Mouse (Mus musculus) A20 (cell line): ENCODE results near the gene Bag5.
A peak's percentile ranks its signal among the peaks of the same experiment; 100 is the strongest.
"Not testable (repeated sequence)": the region's sequence is repeated elsewhere in the genome, so short reads cannot be mapped to it uniquely, and the experiment has no call there.

ENCODE experiments used
- DNase-seq: peaks from one replicate; pipeline ENCODE4 v3.0.0-alpha.2; 2011; ENCODE audit warnings: low read depth, low spot score

The Bag5 gene

DNA sequence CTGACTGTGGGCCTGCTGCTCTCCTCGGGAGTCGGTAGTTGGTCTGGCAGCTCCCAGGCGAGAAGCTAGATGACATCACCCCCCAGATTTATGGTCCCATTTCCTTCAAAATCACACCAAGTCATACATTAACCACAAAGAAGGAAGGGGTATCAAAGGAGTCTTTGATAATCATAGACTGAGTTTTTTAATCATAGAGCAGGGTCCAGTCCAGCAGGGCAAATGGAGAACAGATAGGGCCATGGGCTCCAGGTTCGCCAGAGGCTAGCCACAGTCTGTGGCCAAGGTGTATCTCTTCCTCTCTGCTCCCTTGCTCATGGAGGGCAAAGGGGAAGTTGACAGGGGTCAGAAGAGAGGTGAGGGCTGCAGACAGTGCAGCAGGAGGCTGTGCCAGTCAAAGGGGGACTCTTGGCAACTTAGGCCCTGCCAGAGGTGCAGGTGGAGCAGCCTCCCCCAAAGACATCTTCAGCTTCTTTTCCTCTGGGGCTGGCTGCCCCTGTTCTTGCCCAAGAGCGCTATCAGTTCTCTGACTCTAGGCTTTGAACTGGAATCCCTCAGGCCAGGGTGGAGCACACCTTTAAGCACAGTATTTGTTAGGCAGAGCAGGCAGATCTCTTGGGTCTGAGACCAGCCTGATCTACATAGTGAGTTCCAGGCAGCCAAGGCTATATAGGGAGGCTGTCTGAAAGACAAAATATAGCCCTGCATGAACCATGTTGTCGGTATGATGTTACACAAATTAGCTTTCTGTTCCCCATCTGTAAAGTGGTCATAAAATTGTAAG, 37.1 kb downstream of the Bag5 start:
- peak; percentile 65 for DNase-seq

DNA sequence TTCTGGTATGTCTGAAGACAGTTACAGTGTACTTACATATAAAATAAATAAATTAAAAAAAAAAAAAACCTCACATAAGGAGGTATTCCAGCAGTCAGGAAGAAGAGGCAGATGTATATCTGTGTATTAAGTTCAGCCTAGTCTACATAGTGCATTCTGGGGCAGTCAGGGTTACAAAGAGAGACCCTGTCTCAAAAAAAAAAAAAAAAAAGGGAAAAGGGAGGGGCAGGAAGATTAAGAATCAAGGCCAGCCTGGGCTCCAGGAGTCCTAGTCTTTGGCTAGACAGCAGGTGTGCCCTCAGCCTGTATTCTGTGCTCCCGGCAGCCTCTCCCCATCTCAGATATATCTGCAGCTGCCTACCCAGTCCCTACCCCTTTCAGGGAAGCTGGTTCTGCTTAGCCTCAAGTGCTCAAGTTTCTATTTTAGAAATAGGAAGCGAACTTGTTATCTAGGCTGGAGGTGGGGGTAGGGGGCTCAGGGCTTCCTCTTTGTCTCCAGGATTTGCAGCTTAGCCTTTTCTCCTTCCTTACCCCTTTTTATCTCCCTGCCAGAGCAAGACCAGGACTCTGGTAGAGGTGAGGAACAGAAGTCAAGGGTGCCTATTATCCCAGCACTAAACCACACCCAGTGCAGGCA, 38.1 kb downstream of the Bag5 start:
- DNase-seq = peak; percentile 69

DNA sequence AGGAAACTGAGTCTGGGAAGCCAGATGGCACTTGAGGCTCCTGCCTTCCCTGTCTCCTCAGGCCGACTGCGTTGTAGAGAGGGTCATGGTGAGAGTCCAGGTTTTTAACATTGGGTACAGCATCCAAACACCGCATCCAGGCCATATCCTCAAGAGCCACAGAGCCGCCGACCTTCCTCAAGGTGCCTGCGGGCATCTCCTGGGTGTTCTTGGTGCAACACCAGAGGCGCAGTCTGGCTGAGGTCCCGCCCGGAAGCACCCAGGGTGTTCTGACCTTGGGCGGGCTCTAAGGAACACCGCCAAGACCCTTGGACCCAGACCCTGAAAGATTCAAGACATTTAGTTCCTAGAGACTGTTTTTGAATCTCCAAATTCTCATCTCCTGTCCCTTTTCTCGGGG, 40.5 kb downstream of the Bag5 start:
- DNase-seq = no peak

DNA sequence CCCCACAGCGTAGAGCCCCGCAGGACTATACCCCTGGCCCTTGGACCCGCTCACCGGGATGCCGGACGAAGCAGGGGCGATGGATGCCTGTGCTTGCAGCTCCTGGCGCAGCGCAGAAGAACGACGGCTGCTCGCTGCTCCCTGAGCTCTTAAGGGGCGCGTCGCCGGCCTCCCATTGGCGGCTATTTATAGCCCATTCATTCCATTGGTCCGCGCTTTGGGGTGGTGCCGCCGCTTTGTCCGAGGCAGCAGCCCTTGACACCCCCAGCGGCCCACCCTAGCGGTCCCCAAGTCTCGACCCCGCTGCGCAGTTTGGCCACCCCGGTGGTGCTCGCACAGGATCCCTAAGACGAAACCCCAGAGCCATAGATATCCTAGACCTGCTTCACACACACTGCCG, 40.9 kb downstream of the Bag5 start, which contains the start of gene Ckb:
TSS of gene Ckb (minus strand) at position 163 of the 400 bp plus-strand sequence.
- no peak for DNase-seq

DNA sequence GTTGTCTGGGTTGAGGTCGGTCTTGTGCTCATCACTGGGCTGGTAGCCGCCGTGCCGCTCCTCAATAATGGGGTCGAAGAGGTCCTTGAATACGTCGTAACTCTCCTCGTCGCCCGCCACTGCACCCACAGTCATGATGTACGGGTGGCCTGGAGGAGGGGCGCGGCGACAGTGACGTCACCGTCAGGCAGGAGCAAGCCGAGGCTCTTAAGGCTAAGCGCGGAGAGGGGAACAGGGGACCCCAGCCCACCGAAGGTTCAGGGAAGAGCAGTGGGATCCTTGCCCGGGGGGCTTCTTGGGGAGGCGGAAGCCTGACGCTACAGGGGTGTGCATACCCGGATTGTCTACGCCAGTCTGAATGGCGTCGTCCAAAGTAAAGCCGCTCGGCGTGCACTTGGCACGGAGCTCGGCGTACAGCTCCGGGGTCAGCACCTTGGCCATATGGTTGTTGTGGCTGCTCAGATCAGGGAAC, 41.6 kb downstream of the Bag5 start:
- DNase-seq = no peak

DNA sequence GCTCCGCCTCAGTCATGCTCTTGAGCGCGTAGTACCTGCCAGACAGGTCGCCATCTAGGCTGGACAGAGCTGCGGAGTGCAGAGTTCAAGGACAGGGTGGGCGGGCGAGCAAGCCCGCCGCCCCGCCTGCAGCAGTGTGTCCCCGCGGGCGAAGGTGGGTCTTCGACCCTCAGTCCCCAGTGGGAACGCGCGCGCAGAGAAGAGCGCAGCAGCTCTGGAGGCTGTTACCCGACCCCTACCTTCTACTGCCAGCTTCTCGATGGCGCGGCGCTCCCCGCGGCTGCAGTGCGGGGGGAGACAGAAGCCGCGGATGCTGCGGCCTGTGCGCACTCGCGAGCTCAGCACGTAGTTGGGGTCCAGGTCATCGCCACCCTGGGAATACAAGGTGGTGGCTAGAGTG, 42.1 kb downstream of the Bag5 start:
- DNase-seq = no peak

DNA sequence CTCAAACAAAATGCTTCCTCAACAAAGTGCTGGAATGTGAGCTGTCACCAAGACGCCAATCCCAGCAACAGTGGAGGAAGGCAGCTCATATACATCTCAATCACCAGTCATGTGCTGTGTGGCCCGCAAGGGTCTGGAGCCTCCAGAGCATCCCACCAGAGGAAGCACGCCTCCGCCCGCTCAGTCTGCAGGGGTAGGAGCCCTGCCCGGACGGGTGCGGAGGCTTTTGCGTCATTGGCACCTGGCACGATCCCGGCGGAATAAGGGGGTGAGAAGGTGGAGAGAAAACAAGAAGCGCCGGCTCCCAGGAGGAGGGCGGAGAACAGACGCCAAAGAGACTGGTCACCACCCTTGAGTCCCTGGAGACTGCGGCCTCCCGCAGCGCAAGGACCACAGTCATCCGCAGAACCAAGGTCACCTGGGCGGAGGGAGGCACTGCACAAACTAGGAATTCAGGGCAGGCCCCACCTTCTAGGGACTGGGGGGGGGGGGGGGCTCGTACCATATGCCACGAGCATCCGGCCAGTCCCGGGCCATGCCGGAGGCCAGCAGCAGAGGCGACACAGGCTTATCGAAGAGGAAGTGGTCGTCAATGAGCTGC, 42.6 kb downstream of the Bag5 start:
- no peak for DNase-seq

DNA sequence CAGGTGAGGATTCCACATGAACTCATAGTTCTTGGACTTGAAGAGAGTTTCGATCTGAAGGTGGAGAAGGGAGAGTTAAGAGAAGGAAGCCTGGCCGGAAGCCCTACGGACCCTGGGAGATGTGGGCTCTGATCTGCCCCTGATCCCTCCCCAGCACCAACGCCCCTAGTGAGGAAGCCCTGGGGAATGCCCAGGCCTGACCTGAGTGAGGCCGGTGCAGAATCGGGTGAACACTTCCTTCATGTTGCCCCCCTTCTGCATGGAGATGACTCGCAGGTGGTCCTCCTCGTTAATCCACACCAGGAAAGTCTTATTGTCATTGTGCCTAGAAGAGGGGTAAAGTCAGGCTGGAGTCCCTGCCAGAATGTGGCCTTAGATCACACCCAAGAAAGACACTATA, 43.1 kb downstream of the Bag5 start:
- no peak for DNase-seq

DNA sequence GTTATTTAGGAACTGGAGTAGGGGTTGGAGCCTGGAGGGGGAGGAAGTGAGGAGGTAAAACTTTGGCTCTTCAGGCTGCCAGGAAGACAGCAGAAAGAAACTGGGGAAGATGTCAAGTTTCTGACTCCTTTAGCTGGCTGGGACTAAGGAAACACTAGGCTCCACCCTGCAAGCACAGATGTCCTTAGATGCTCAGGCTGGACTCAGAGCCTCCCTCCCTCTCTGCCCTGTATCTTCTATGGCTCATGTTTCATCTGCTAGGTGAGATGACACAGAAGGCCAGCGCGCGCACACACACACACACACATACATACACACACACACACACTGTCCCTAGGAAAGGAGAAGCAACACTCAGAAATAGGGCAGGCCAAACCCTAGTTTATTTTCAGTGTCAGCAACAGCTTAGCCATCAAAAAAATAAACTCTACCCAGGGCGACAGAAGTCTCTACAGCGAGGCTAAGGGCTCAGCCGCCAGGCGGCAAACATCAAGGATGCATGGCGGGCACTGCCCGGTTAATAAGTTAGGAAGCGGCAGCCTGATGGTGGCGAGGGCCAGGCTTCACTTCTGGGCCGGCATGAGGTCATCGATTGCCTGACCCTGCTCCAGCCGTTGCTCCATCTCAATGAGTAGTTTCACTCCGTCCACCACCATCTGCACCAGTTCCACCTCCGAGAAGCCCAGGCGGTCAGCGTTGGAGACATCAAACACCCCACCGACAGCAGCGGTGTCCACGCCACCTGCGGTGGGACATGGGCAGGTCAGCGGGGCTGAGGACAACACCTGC, 43.9 kb downstream of the Bag5 start:
- DNase-seq = peak; percentile 42

DNA sequence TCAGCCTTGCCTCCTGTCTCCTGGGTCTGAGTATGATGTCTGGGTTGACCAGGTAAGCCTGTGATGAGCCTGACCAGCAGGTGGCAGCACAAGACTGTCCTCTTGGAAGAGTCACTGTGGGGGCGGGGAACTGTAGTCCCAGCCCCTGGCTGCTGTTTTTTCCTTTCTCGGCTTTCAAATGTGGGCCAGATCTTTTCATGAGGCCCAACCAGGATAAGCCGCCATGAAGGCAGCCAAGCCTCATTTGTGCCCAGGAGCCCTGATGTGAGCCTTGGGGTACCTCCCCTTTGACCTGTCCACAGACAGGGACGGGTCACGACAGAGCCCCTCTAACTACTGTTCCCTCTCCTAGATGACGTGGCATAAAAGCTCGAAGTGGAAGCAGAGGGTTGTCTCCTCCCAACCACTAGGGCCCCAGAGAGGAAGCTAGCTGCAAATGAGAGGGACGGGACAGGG, 44.6 kb downstream of the Bag5 start:
- peak; percentile 91 for DNase-seq

DNA sequence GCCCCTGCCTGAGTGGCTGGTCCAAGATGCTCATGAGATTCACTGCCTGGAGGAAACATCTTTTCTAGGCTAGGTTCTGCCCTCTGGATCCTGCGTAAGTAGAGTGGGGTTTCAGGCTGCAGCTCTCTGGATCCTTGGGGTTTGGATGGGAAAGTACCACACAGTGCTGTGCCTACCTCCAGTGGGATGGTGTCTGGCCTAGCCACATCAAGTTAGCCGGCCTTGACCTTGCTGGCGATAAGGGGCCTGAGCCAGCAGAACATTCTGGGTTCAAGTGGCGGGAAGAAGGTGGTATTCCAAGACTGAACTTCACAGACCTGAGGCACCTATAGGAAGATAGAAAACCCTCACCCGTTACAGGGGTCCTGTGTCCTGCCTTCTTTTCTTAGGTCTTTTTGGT, 45.6 kb downstream of the Bag5 start:
- no peak for DNase-seq

DNA sequence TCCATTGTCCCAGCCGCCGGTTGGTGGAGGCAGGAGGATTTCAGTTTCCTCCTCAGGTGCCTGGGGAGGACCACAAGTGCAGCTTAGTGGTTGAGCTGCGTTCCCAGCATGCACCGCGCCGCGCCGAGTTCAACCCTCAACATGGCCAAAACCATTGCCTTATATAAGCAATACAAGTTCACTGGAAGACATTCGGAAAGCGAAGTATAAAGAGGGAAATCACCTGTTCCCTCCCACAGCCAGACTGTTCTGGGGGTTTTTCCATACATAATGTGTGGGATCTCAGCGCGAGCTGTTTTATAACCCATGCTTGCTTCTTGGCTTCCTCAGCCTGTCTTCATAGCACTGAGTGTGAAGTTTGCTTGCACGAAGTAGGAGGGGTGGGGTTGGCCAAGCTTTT, 46.7 kb downstream of the Bag5 start:
- no peak for DNase-seq

DNA sequence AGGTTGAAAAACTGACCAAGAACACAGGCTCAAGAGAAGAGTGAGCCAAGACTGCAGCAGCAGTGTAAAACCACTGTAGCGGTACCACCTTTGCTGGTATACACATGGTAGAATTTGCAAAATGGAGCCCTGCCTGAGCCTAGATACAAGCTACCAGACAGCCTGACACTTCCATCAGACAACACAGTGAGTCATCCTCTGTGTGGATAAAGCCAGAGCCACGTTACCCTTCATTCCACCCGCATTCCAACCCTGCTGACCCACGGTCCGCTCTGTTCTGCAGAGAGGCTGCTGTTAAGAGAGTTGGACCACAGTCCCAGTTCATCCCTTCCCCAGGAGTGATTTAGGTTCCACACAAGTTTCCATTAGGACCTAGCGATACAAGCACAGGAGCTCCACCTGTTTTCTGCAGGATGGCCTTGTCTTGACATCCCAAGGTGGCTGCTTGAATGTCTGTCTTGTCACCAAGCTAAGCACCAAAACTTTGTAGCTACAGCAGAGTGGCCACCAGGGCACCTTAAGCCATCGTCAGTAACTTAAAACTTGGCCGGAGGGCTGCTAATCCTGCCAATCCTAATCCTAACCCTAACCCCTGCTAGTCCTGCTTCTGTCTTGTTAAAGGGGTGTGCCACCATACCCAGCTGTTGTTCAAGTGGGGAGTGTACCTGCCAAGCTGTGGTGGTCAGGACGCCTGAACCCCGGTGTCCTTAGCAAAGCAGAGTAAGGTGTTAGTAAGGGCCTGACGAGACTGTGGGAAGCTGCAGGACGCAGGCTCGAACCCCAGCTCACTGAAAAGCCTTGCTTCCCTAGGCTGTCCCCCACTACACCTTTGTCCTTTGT, 47.8 kb downstream of the Bag5 start:
- DNase-seq = no peak

DNA sequence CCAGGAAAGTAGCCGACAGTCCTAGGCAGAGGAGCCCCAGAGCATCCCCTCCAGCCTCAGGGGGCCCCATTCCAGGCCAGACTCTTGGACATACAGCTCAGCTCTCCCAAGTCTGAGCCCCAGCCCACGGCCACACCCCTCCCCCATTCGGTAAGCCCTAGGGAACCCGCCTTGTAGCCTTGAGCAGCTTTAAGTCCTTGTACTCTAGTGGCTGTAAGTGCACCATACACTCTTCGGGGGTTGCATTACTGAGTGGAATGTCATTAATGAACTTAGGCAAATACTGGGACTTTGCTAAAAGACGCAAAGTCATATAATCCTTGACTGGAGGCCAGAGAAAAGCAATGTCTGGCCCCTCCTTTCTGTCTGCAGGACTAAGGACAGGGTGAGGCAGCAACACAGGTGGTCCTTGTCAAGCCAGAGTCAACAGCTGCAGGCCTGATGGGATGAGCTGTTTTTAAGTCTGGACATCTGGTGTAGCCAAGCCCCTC, 48.9 kb downstream of the Bag5 start:
- no peak for DNase-seq

DNA sequence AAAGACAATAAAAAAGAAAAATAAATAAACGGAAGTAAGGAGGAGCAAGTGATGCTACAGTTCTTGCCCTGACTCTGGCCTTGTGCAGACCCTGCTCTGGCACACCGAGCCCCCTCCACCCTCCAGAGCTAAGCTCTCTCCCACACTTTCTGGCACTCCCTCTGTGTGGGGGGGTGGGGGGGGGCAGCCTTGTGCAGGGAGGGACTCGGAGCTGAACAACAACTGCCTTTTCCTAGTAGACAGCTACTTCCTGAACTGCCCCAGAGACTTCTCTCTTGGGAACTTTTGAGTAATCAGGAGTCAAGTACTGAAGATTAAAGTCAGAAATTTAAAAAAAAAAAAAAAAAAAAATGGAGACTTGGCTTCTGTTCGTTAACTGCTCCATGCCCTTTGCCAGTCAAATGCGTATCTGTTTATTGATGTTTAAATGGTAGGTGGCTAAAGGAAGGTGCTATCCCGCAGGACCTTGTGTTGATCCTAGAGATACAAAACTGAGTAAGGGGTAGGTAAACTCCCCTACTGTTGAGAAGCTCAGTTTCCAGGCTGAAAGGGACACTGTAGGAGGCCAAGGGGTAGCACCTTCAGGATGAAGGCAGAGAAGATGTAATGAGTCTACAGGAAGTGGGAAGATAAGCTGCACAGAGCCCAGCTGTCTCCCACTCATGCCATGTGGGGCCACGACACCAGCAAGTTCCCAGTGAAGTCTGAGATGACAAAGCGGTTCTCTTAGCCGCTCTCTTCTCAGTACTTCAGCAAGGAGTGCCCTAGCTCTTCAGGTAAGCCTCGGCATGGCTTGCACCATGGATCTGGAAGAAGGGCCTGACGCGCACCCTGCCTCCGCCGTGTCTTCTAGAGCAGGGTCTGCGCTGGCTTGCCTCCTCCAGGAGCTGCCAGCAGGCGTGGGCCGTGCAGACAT, 49.6 kb downstream of the Bag5 start:
- DNase-seq = no peak

DNA sequence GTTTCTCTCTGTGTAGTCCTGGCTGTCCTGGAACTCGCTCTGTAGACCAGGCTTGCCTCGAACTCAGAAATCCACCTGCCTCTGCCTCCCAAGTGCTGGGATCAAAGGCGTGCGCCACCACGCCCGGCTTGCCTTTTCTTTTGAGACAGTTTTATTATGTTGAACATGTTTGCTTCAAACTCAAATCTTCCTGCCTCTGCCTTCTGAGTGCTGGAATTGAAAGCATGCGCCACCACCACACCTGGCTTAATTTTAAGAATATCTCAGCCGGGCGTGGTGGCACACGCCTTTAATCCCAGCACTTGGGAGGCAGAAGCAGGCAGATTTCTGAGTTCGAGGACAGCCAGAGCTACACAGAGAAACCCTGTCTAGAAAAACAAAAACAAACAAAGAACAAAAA, 51.5 kb downstream of the Bag5 start:
- not testable (repeated sequence) for DNase-seq

DNA sequence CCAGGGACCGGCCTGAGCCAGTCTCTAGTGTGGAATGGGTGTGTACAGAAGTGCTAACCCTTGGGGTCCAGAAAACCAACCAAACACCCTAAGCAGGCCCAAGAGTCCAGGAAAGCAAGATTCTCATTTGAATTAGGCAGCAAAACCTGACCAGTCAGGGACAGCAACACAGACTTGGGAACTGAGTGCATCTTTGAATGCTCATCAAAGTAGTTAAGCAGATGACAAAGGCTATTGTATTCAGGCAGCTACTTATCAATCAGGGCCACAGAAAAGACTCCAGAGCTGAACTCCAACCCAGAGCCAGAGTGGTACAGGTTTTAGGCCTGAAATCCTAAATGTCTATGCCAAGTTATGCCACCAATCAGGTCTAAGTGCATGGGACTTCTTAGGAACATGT, 52.4 kb downstream of the Bag5 start:
- no peak for DNase-seq
